Mouse (Mus musculus) forebrain, embryonic 14.5 days (tissue): ENCODE data around the gene Hopx. TPM values are rescaled to one million over a fixed set of nuclear protein-coding genes. Genes with fewer than 3 reads are reported as not detected.
"Not testable (repeated sequence)": the region's sequence is repeated elsewhere in the genome, so short reads cannot be mapped to it uniquely, and the experiment has no call there.

Source experiments
- ATAC-seq: fragments of 200-750 bp; cut with Nextera tagmentation; 2 replicates; pipeline ENCODE4 v1.8.0; 2017; ENCODE audit warnings: mild to moderate bottlenecking, moderate library complexity
- DNase-seq: peaks from one replicate; pipeline ENCODE4 v3.0.0-alpha.2; 2015; ENCODE audit warnings: low spot score
- H3K27ac ChIP-seq: fragments of 300-500 bp; sonication (generic); 2 replicates; pipeline ENCODE4 v1.5.1; 2014; ENCODE audit warnings: low read depth, mild to moderate bottlenecking, control low read depth, low read length, moderate library complexity
- H3K27me3 ChIP-seq: fragments of 300-500 bp; sonication (generic); replicated peaks from 2 replicates; pipeline ENCODE4 v1.6.1; 2014; ENCODE audit warnings: low read length, control low read depth, mixed read lengths; ENCODE audit not compliant: control insufficient read depth, insufficient read depth
- H3K36me3 ChIP-seq: fragments of 300-500 bp; sonication (generic); 2 replicates; pipeline ENCODE4 v1.6.1; 2014; ENCODE audit warnings: low read length, control low read depth; ENCODE audit not compliant: control insufficient read depth, insufficient read depth
- H3K4me1 ChIP-seq: fragments of 300-500 bp; sonication (generic); 2 replicates; pipeline ENCODE4 v1.6.1; 2014; ENCODE audit warnings: antibody characterized with exemption, low read length, control low read depth; ENCODE audit not compliant: control insufficient read depth, insufficient read depth
- H3K4me2 ChIP-seq: fragments of 300-500 bp; sonication (generic); 2 replicates; pipeline ENCODE4 v1.6.1; 2014; ENCODE audit warnings: mild to moderate bottlenecking, control low read depth, low read length
- H3K4me3 ChIP-seq: fragments of 300-500 bp; sonication (generic); 2 replicates; pipeline ENCODE4 v1.5.1; 2014; ENCODE audit warnings: low read depth, low read length, control low read depth
- H3K9ac ChIP-seq: fragments of 300-500 bp; sonication (generic); 2 replicates; pipeline ENCODE4 v1.6.1; 2014; ENCODE audit warnings: mild to moderate bottlenecking, low read length, control low read depth, moderate library complexity
- H3K9me3 ChIP-seq: fragments of 300-500 bp; sonication (generic); replicated peaks from 2 replicates; pipeline ENCODE4 v1.6.1; 2016; ENCODE audit warnings: low read length, control low read depth, mixed read lengths; ENCODE audit not compliant: control insufficient read depth
- WGBS: fragments of 180-500 bp; shearing (Covaris S2); extraction: QIAGEN DNeasy Blood & Tissue Kit; methylation state at CpG from one replicate; pipeline ENCODE4 v1.1.7; 2014; 5-methylcytosine and 5-hydroxymethylcytosine counted together
- polyA plus RNA-seq: library from polyadenylated mRNA; unstranded; fragments of >200 nt; fragmentation: Nextera tagmentation; extraction: Ambion mirVana; gene quantifications from 2 replicates; pipeline ENCODE4 v1.2.1, GENCODE M21; 2014

Hopx gene
- polyA plus RNA-seq, 1 experiment from 2014 or later: 2.7 TPM

DNA sequence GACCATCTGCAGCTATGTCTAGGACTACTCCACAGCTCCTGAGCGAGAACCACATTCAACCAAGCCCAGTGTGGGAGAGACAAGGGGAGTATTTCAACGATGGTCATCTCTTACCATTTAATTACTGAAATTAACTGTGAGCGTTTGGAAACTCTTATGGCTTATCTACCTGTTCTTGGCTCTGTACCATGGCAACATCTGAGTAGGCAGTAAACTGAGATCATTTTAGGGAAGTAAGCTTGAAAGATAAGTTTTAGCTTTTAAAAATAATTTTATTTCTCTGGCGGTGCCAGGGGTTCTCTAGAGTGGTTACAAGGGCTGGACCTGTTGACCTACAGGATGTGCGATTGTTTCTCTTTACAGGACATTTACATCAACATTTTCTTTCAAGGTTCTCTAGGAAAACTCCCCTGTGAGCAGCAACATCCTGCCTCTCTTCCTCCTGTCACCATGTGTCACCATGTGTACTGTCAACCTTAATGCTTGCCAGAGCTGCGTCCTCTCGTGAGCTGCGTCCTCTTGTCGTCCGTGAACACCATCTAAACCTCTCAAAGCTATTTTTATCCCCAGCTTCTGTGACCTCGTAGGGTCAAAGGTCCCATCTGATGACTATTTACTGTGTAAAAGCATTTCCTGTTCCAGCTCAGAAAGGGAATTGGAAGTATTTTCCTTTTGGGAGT is 15.5 kb downstream of the Hopx start:
- Histone ChIP-seq H3K9ac (no peak overlapping the region), H3K27me3 (peaks cover 10% of the 10 kb centered on the region; the same call in 1 of the 2 replicates), H3K9me3 (no peaks in the 10 kb centered on the region), H3K4me1 (peaks cover 7% of the 10 kb centered on the region; the same call in 1 of the 2 replicates), H3K36me3 (no peaks in the 10 kb centered on the region), H3K27ac (no peak overlapping the region), H3K4me3 (no peak overlapping the region), H3K4me2 (no peak overlapping the region)
- 86% methylated on average over 11 of the region's 11 CpGs for WGBS
- DNase-seq: no peak
- ATAC-seq: no peak

GRCm38 (mm10) chr5:77098874-77099273 is 16.0 kb downstream of the Hopx start:
- WGBS: 82% methylated on average over 3 of the region's 3 CpGs
- H3K27me3 ChIP-seq: peaks cover 10% of the 10 kb centered on the region; the same call in 1 of the 2 replicates

GRCm38 (mm10) chr5:77097686-77098085 is 17.2 kb downstream of the Hopx start:
- Histone ChIP-seq H3K27ac (no peak overlapping the region), H3K9ac (no peak overlapping the region), H3K4me2 (no peak overlapping the region), H3K4me1 (peaks cover 3% of the 10 kb centered on the region; the same call in 1 of the 2 replicates), H3K36me3 (no peaks in the 10 kb centered on the region), H3K27me3 (peaks cover 10% of the 10 kb centered on the region; the same call in 1 of the 2 replicates), H3K4me3 (no peak overlapping the region), H3K9me3 (no peaks in the 10 kb centered on the region)
- WGBS: 38% methylated on average over 6 of the region's 6 CpGs
- no peak for DNase-seq
- ATAC-seq: no peak

More at GRCm38 (mm10) chr5:77098874-77099273, 16.0 kb downstream of the Hopx start:
- no peaks in the 10 kb centered on the region for H3K9me3 ChIP-seq
- H3K4me3 ChIP-seq: no peak overlapping the region
- H3K36me3 ChIP-seq: no peaks in the 10 kb centered on the region
- no peak overlapping the region for H3K9ac ChIP-seq
- no peak overlapping the region for H3K27ac ChIP-seq
- H3K4me2 ChIP-seq: no peak overlapping the region
- no peak for DNase-seq
- peaks cover 6% of the 10 kb centered on the region; the same call in 1 of the 2 replicates for H3K4me1 ChIP-seq
- ATAC-seq: no peak

DNA sequence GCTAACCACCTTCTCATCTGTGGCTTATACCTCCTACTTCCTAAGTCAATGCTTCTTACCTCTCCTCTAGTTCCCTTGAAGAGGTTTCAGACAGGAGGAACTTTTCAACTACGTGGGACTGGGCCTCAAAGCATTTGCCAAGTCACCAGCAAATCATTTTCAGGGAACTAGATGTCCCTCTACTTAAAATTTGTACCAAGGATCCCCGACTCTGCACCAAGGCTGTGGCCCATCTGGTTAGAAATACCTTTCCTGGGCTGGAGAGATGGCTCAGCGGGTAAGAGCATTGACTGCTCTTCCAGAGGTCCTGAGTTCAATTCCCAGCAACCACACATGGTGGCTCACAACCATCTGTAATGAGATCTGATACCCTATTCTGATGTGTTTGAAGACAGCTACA is 18.7 kb downstream of the Hopx start:
- WGBS: 86% methylated on average over 3 of the region's 3 CpGs
- peaks cover 10% of the 10 kb centered on the region; the same call in 1 of the 2 replicates for H3K27me3 ChIP-seq

GRCm38 (mm10) chr5:77094510-77095491 is 20.1 kb downstream of the Hopx start:
- WGBS: under 1% methylated on average over 68 of the region's 69 CpGs
- H3K27ac ChIP-seq: no peak overlapping the region
- H3K4me1 ChIP-seq: peaks cover 10% of the 10 kb centered on the region
- peak; percentile 64 for DNase-seq
- no peaks in the 10 kb centered on the region for H3K36me3 ChIP-seq
- H3K9me3 ChIP-seq: no peaks in the 10 kb centered on the region
- H3K4me3 ChIP-seq: peak overlapping the region; percentile 52
- peak; percentile 73 for ATAC-seq
- peak overlapping the region; percentile 63 for H3K9ac ChIP-seq
- peak overlapping the region; percentile 90 for H3K4me2 ChIP-seq
- H3K27me3 ChIP-seq: peaks cover 10% of the 10 kb centered on the region; the same call in 1 of the 2 replicates

More for the DNA sequence above, 18.7 kb downstream of the Hopx start:
- not testable (repeated sequence) for H3K9me3 ChIP-seq, H3K4me1 ChIP-seq, H3K4me2 ChIP-seq, ATAC-seq, H3K27ac ChIP-seq, DNase-seq, H3K4me3 ChIP-seq, H3K36me3 ChIP-seq, H3K9ac ChIP-seq

- Histone ChIP-seq H3K4me1 (peaks cover 10% of the 10 kb centered on the region), H3K4me3 (peak overlapping the region; percentile 52), H3K9me3 (no peaks in the 10 kb centered on the region), H3K27me3 (peaks cover 10% of the 10 kb centered on the region; the same call in 1 of the 2 replicates), H3K36me3 (no peaks in the 10 kb centered on the region), H3K27ac (no peak overlapping the region), H3K9ac (peak overlapping the region; percentile 63; the same call in 1 of the 2 replicates), H3K4me2 (peak overlapping the region; percentile 90)
- DNase-seq (no peak), ATAC-seq (no peak)
- 17% methylated on average over 8 of the region's 8 CpGs for WGBS
These were observed 21.0 kb downstream of the Hopx start for GRCm38 (mm10) chr5:77093961-77094360.

DNA sequence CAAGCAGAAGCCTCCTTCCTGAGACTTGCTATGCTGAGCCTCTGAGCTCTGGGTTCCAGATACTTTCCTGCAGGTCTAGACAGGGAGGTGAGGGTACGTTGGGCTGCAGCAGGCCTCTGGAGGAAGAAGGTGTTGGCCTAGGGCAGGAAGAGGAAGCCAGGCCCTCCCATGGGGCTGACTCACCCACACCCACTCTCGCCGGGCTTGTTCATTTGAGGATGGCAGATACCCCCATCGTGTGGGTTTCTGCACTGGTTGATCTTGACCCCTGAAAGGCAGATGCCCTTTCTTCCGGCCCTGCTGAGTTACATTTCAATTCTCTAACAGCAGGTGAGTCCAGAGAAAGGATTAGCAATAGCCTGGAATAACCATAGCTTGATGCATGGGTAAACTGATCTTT is 22.4 kb downstream of the Hopx start:
- Histone ChIP-seq H3K36me3 (no peaks in the 10 kb centered on the region), H3K4me2 (no peak overlapping the region), H3K27ac (no peak overlapping the region), H3K9me3 (no peaks in the 10 kb centered on the region), H3K27me3 (peaks cover 10% of the 10 kb centered on the region; the same call in 1 of the 2 replicates), H3K9ac (no peak overlapping the region), H3K4me1 (peaks cover 10% of the 10 kb centered on the region), H3K4me3 (no peak overlapping the region)
- no peak for ATAC-seq
- 81% methylated on average over 5 of the region's 5 CpGs for WGBS
- no peak for DNase-seq

GRCm38 (mm10) chr5:77091923-77092322 is 23.0 kb downstream of the Hopx start:
- Histone ChIP-seq H3K9ac (no peak overlapping the region), H3K27me3 (peaks cover 4% of the 10 kb centered on the region; the same call in 1 of the 2 replicates), H3K36me3 (no peaks in the 10 kb centered on the region), H3K4me2 (no peak overlapping the region), H3K4me3 (no peak overlapping the region), H3K9me3 (no peaks in the 10 kb centered on the region), H3K27ac (no peak overlapping the region), H3K4me1 (peaks cover 10% of the 10 kb centered on the region)
- DNase-seq (no peak), ATAC-seq (no peak)
- WGBS: 83% methylated on average over 3 of the region's 3 CpGs
